Mouse (Mus musculus) thymus, postnatal 36 days (tissue): Measurements from ENCODE around the gene Fsd2.

Experiments
- DNase-seq, 2 experiments: peaks; one replicate each; pipeline ENCODE4 v3.0.0; 2022; ENCODE audit warnings: mixed read lengths in 2 of 2

Fsd2 gene

GRCm38 (mm10) chr7:81566892-81567291 is at the start of gene Fsd2:
Gene Fsd2, minus strand, starts transcription at chr7:81566944.
- no peak for DNase-seq

GRCm38 (mm10) chr7:81615031-81615430 is 48.3 kb upstream of the Fsd2 start:
- DNase-seq, result no peak

GRCm38 (mm10) chr7:81612856-81613635 is 46.3 kb upstream of the Fsd2 start:
- DNase-seq, result no peak

- peak; percentile 12 to 21 for DNase-seq
Measured at GRCm38 (mm10) chr7:81610125-81610524, 43.4 kb upstream of the Fsd2 start.

- no peak for DNase-seq
Measured at GRCm38 (mm10) chr7:81606452-81606851, 39.7 kb upstream of the Fsd2 start.

- DNase-seq, result no peak
Measured at GRCm38 (mm10) chr7:81605489-81605888, 38.7 kb upstream of the Fsd2 start.

GRCm38 (mm10) chr7:81604991-81605390 is 38.2 kb upstream of the Fsd2 start:
- no peak for DNase-seq

GRCm38 (mm10) chr7:81599379-81600280 is 32.9 kb upstream of the Fsd2 start:
- DNase-seq, result no peak

GRCm38 (mm10) chr7:81597660-81598059 is 30.9 kb upstream of the Fsd2 start:
- no peak for DNase-seq

- DNase-seq, result no peak
Measured at GRCm38 (mm10) chr7:81596086-81596485, 29.3 kb upstream of the Fsd2 start.

- no peak for DNase-seq
Measured at GRCm38 (mm10) chr7:81595056-81595455, 28.3 kb upstream of the Fsd2 start.

- DNase-seq, result no peak
Measured at GRCm38 (mm10) chr7:81593387-81593786, 26.6 kb upstream of the Fsd2 start.

- DNase-seq, result no peak
Measured at GRCm38 (mm10) chr7:81592686-81593085, 25.9 kb upstream of the Fsd2 start.

- no peak for DNase-seq
Measured at GRCm38 (mm10) chr7:81587238-81587637, 20.5 kb upstream of the Fsd2 start.

GRCm38 (mm10) chr7:81585326-81585725 is 18.6 kb upstream of the Fsd2 start:
- DNase-seq, result no peak

- no peak for DNase-seq
Measured at GRCm38 (mm10) chr7:81583512-81583911, 16.8 kb upstream of the Fsd2 start.

- no peak for DNase-seq
Measured at GRCm38 (mm10) chr7:81579312-81579711, 12.6 kb upstream of the Fsd2 start.

GRCm38 (mm10) chr7:81578413-81578812 is 11.7 kb upstream of the Fsd2 start:
- DNase-seq, result no peak

GRCm38 (mm10) chr7:81577872-81578271 is 11.1 kb upstream of the Fsd2 start:
- no peak for DNase-seq

GRCm38 (mm10) chr7:81575606-81576005 is 8.9 kb upstream of the Fsd2 start:
- DNase-seq, result no peak

GRCm38 (mm10) chr7:81573821-81574220 is 7.1 kb upstream of the Fsd2 start:
- no peak for DNase-seq

GRCm38 (mm10) chr7:81573397-81573796 is 6.7 kb upstream of the Fsd2 start:
- no peak for DNase-seq

- DNase-seq, result no peak
Measured at GRCm38 (mm10) chr7:81572610-81573268, 6.0 kb upstream of the Fsd2 start.
